Mouse (Mus musculus) brain, embryonic 14.5 days (tissue): ENCODE data around the gene Cldnd2. TPM values are rescaled to one million over a fixed set of nuclear protein-coding genes. Genes with fewer than 3 reads are reported as not detected.

Experiments
- DNase-seq: peaks from one replicate; pipeline ENCODE4 v3.0.0-alpha.2; 2011; ENCODE audit warnings: low read depth
- CTCF ChIP-seq: fragments of 200-500 bp; IDR thresholded peaks from 2 replicates; pipeline ENCODE4 v1.5.1; 2012; ENCODE audit warnings: inconsistent platforms, mild to moderate bottlenecking, moderate library complexity, borderline replicate concordance; ENCODE audit not compliant: insufficient read depth, insufficient read length; ENCODE audit errors: extremely low read depth
- POLR2A ChIP-seq: fragments of 200-500 bp; IDR thresholded peaks from 2 replicates; pipeline ENCODE4 v1.6.1; 2012; ENCODE audit warnings: mild to moderate bottlenecking, inconsistent platforms, borderline replicate concordance; ENCODE audit not compliant: poor library complexity, insufficient read depth, insufficient read length, severe bottlenecking; ENCODE audit errors: extremely low read depth
- polyA plus RNA-seq: library from polyadenylated mRNA; depleted of rRNA; stranded (reverse); fragments of >200 nt; gene quantifications from 2 replicates; pipeline ENCODE4 v1.2.3, GENCODE M21; 2012; rRNA removed

Gene Cldnd2
- polyA plus RNA-seq, 1 experiment, result not detected

DNA sequence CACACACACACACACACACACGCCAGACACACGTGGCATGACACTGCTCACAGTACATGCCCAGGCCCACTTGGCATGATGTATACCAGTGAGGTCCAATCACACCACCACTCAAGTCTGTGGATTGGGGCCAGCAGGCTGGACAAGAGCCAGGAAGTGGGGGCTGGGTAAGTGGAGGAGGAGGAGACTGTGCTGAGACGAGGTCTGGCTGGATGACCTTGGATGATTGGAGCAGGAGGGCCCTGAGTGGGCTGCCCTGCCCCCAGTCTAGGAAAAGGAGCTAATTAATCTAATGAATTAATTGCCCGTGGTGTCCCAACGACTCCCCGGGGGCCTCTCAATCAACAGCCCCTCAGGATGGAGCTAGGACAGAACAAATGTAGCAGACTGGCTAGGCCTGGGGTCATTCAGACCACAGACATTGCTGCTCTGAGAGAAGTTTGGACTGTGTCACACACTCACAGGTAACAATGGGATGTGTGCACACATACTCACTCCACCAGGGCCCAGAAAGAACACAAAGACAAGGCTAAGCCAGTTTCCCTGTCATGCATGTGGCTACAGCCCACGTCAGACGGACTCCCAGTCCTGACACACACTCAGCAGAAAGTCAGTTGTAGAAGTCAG lies 41.6 kb downstream of the Cldnd2 start:
- no peak for TF ChIP-seq CTCF
- TF ChIP-seq POLR2A, result no peak
- DNase-seq, result peak; percentile 80

- DNase-seq, result no peak
- TF ChIP-seq POLR2A, result no peak
These were observed 42.7 kb downstream of the Cldnd2 start for GRCm38 (mm10) chr7:43483236-43483635.

- DNase-seq, result peak; percentile 9
- no peak for TF ChIP-seq POLR2A
- no peak for TF ChIP-seq CTCF
These were observed 48.1 kb downstream of the Cldnd2 start for GRCm38 (mm10) chr7:43488646-43489045.

- DNase-seq, result peak; percentile 46
- TF ChIP-seq POLR2A, result 0 out of 2 replicates have a peak, but pooled peaks have one; percentile 10
- TF ChIP-seq CTCF, result no peak
These were observed 49.1 kb downstream of the Cldnd2 start, which contains the start of gene Iglon5 for GRCm38 (mm10) chr7:43489631-43490125. Gene Iglon5, minus strand, starts transcription at chr7:43490075.

DNA sequence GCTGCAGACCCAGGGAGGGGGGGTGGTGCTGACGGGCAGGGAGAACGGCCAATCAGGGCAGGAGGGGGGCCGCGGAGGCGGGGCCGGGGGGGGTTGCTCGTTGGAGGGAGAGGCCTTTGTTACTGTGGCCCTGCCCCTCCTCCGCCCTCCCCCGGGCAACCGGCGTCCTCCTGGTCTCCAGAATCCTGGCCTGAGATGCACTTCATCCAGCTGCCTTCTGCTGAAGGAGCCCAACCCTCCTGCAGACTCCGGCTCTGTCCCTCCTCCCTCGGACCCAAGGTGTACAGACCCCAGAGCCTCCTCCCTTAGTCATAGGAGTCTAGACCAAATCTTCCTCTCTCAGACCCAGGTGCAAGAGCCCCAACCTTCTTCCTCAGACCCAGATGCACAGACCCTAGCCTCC lies 49.6 kb downstream of the Cldnd2 start:
- peak; percentile 95 for DNase-seq
- TF ChIP-seq CTCF (no peak), POLR2A (no peak; the same call in 1 of the 2 replicates)

GRCm38 (mm10) chr7:43490861-43491260 lies 50.3 kb downstream of the Cldnd2 start:
- DNase-seq, result no peak
- TF ChIP-seq POLR2A, result no peak
- TF ChIP-seq CTCF, result no peak

Other genes with a start within 250 kb of the Cldnd2 start
- gene Zfp715, start 127.5 kb upstream of the Cldnd2 start, polyA plus RNA-seq, result 13.1 and 16.9 TPM in 2 replicates
- 0.07 and 0.09 TPM in 2 replicates for gene Siglecf, start 89.4 kb upstream of the Cldnd2 start, polyA plus RNA-seq
- gene Siglecg, start 32.6 kb upstream of the Cldnd2 start, polyA plus RNA-seq, result 0.03 and 0.05 TPM in 2 replicates
- 0.10 and 0.16 TPM in 2 replicates for gene Lim2, start 13.1 kb upstream of the Cldnd2 start, polyA plus RNA-seq
- 0.08 TPM in 1 of 2 replicates, not detected in the other for gene Nkg7, start 3.7 kb upstream of the Cldnd2 start, polyA plus RNA-seq
- gene Etfb, start 3.3 kb downstream of the Cldnd2 start, polyA plus RNA-seq, result 69.0 and 71.0 TPM in 2 replicates
- 1.2 and 1.3 TPM in 2 replicates for gene Gm45233, start 3.3 kb downstream of the Cldnd2 start, polyA plus RNA-seq
- 7.0 and 9.5 TPM in 2 replicates for gene Vsig10l, start 22.4 kb downstream of the Cldnd2 start, polyA plus RNA-seq
- 96.2 and 140 TPM in 2 replicates for gene Iglon5, start 49.3 kb downstream of the Cldnd2 start, polyA plus RNA-seq
- 0.04 TPM in 1 of 2 replicates, not detected in the other for gene 4931406B18Rik, start 65.2 kb downstream of the Cldnd2 start, polyA plus RNA-seq
- gene Cd33, start 103.6 kb downstream of the Cldnd2 start, polyA plus RNA-seq, result 1.5 and 1.7 TPM in 2 replicates
- 10.8 and 11.8 TPM in 2 replicates for gene Zfp658, start 121.5 kb downstream of the Cldnd2 start, polyA plus RNA-seq
- 7.6 and 9.2 TPM in 2 replicates for gene Zfp719, start 138.8 kb downstream of the Cldnd2 start, polyA plus RNA-seq
- gene Zfp819, start 166.4 kb downstream of the Cldnd2 start, polyA plus RNA-seq, result 0.47 and 0.57 TPM in 2 replicates
- gene Ceacam18, start 193.9 kb downstream of the Cldnd2 start, polyA plus RNA-seq, result 0.05 TPM in 1 of 2 replicates, not detected in the other
- gene Siglece, start 219.4 kb downstream of the Cldnd2 start, polyA plus RNA-seq, result 0.19 and 0.27 TPM in 2 replicates
- 25.4 and 27.8 TPM in 2 replicates for gene Ctu1, start 231.2 kb downstream of the Cldnd2 start, polyA plus RNA-seq
- gene Klk14, start 249.6 kb downstream of the Cldnd2 start, polyA plus RNA-seq, result 0.11 and 0.16 TPM in 2 replicates